Mouse (Mus musculus): ENCODE results near the gene Mfsd9. TPM values are rescaled to one million over a fixed set of nuclear protein-coding genes. Genes with fewer than 3 reads are reported as not detected.

Gene Mfsd9
- polyA plus RNA-seq, 1 experiment from 2014 or later = 4.6 TPM

DNA sequence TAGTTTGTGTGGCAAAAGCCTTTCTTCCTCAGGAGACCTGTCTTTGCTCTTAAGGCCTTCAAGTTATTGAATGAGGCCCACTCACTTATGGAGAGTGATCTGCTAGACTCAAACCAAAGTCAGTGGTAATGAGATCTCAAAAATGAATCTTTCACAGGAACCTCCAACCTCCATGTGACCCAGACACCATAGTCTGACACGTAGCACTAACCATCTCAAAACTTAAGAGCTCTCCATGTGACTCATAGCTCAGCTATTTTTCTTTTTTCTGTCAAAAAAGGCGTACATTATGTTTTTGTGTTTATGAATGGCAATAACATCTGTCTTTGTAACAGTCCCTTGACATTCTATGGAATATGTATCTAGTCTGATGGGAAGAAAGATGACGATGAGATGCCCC, 18.2 kb upstream of the Mfsd9 start:
- ATAC-seq (ENCODE audit: insufficient read depth, low FRiP score) = no peak
- 80% methylated on average over 3 of the region's 3 CpGs for WGBS
- no peaks in the 10 kb centered on the region for H3K27me3 ChIP-seq (ENCODE audit: control insufficient read depth, insufficient read depth, low read length)
- no peaks in the 10 kb centered on the region for H3K4me1 ChIP-seq (ENCODE audit: control insufficient read depth, insufficient read depth, low read length)
- no peak overlapping the region for H3K9ac ChIP-seq (ENCODE audit: low read length)
- H3K36me3 ChIP-seq (ENCODE audit: control insufficient read depth, insufficient read depth, low read length) = no peaks in the 10 kb centered on the region
- no peaks in the 10 kb centered on the region for H3K9me3 ChIP-seq (replicated peaks; ENCODE audit: control insufficient read depth, low read length)
- H3K27ac ChIP-seq (ENCODE audit: low read length) = no peak overlapping the region
- no peak overlapping the region for H3K4me3 ChIP-seq (replicated peaks; ENCODE audit: low read length)
- no peak overlapping the region for H3K4me2 ChIP-seq (ENCODE audit: low read depth, low read length)

DNA sequence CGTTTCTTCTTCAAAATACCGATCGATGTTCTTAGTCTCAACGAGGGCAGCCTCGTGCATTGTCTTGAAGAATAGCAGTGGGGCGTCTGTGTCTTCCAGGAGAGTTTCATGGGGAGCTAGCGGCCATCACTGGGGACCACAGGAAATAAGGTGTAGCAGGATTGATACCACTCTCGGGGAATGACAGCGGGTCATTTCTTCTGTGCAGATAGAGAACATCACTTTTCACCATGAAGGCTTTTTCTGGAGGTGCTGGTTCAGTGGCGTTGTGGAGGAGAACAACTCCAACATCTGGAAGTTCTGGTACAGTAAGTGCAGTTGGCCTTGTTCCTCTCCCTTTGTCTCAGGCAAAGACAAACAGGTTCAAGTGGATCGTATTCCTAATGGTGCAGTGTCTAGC, 15.4 kb upstream of the Mfsd9 start:
- H3K4me1 ChIP-seq (ENCODE audit: control insufficient read depth, insufficient read depth, low read length) = no peaks in the 10 kb centered on the region
- no peak overlapping the region for H3K4me3 ChIP-seq (replicated peaks; ENCODE audit: low read length)
- no peaks in the 10 kb centered on the region for H3K27me3 ChIP-seq (ENCODE audit: control insufficient read depth, insufficient read depth, low read length)
- no peak overlapping the region for H3K9ac ChIP-seq (ENCODE audit: low read length)
- no peaks in the 10 kb centered on the region for H3K36me3 ChIP-seq (ENCODE audit: control insufficient read depth, insufficient read depth, low read length)
- H3K27ac ChIP-seq (ENCODE audit: low read length) = no peak overlapping the region
- ATAC-seq (ENCODE audit: insufficient read depth, low FRiP score) = no peak
- H3K9me3 ChIP-seq (replicated peaks; ENCODE audit: control insufficient read depth, low read length) = no peaks in the 10 kb centered on the region
- WGBS = 86% methylated on average over 11 of the region's 11 CpGs
- H3K4me2 ChIP-seq (ENCODE audit: low read depth, low read length) = no peak overlapping the region

DNA sequence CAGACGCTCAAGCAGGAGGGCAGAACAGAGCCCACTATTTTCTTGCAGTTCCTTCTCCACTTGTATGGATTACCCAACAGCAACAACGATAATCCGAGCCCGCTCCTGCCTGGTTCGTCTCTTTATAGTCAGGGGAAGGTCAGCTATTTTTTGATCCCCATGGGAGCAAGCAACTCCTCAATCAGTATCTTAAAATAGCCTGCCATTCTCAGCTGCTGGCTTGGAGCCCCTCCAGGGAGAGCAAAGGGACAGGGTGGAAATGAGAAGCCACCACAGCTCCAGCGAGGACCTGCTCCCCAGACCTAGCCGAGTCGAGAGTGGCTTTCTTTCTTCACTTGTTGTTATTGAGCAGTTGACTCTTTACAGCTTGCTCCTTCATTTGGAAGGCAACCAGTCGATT, 14.9 kb upstream of the Mfsd9 start, which contains the start of gene Tmem182:
TSS of gene Tmem182 (plus strand) at position 251 of the 400 bp plus-strand sequence.
- H3K27ac ChIP-seq (ENCODE audit: low read length) = no peak within 1 kb of the TSS
- H3K36me3 ChIP-seq (ENCODE audit: control insufficient read depth, insufficient read depth, low read length) = no peaks in the 10 kb centered on the region
- WGBS = 74% methylated on average over 9 of the region's 9 CpGs
- ATAC-seq (ENCODE audit: insufficient read depth, low FRiP score) = no peak
- H3K4me1 ChIP-seq (ENCODE audit: control insufficient read depth, insufficient read depth, low read length) = no peaks in the 10 kb centered on the region
- no peak within 1 kb of the TSS for H3K9ac ChIP-seq (ENCODE audit: low read length)
- H3K4me3 ChIP-seq (replicated peaks; ENCODE audit: low read length) = no peak within 1 kb of the TSS
- H3K4me2 ChIP-seq (ENCODE audit: low read depth, low read length) = no peak within 1 kb of the TSS
- no peaks in the 10 kb centered on the region for H3K27me3 ChIP-seq (ENCODE audit: control insufficient read depth, insufficient read depth, low read length)
- H3K9me3 ChIP-seq (replicated peaks; ENCODE audit: control insufficient read depth, low read length) = no peaks in the 10 kb centered on the region

DNA sequence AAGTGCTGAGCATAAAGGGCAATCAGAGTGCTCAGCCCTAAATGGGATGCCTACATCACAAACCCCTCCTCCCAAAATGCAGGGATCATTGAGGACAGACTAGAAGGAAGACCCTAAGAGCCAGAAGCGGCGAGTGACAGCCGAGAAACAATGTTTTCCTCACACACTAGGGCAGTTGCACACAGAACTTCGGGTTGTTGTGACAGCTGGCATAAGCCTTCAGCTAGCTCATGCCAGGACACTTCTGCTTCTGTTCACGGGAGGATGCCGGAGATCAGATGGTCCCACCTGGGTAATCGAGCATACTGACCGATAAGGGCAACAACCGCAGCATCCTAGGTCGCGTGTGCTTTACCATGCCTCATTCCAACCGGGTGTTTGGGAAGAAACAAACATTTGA, 13.6 kb upstream of the Mfsd9 start:
- H3K27me3 ChIP-seq (ENCODE audit: control insufficient read depth, insufficient read depth, low read length) = no peaks in the 10 kb centered on the region
- H3K9me3 ChIP-seq (replicated peaks; ENCODE audit: control insufficient read depth, low read length) = no peaks in the 10 kb centered on the region
- H3K27ac ChIP-seq (ENCODE audit: low read length) = no peak overlapping the region
- H3K36me3 ChIP-seq (ENCODE audit: control insufficient read depth, insufficient read depth, low read length) = no peaks in the 10 kb centered on the region
- no peak overlapping the region for H3K4me2 ChIP-seq (ENCODE audit: low read depth, low read length)
- WGBS = 87% methylated on average over 12 of the region's 12 CpGs
- H3K9ac ChIP-seq (ENCODE audit: low read length) = no peak overlapping the region
- H3K4me3 ChIP-seq (replicated peaks; ENCODE audit: low read length) = no peak overlapping the region
- no peaks in the 10 kb centered on the region for H3K4me1 ChIP-seq (ENCODE audit: control insufficient read depth, insufficient read depth, low read length)
- no peak for ATAC-seq (ENCODE audit: insufficient read depth, low FRiP score)

DNA sequence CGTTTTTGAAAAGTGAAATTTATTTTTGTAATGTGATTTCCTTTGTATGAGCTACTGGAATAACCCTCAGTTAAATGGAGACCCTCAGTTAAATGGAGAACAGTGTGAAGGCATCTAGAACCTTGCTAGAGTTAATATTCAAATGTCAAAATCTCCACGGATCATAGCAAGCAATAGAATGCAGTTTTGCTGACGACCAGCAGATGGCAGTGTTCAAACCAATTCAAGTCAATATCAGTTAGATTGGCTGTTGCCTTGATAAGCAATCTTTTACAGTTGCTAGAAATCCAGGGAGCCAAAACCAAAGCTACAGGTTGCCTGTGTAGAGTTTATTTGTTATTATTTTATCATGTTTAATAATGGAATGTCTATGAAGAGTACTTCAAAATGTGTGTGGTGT, 12.3 kb upstream of the Mfsd9 start:
- H3K4me3 ChIP-seq (replicated peaks; ENCODE audit: low read length) = no peak overlapping the region
- no peak overlapping the region for H3K4me2 ChIP-seq (ENCODE audit: low read depth, low read length)
- ATAC-seq (ENCODE audit: insufficient read depth, low FRiP score) = no peak
- no peak overlapping the region for H3K9ac ChIP-seq (ENCODE audit: low read length)
- H3K36me3 ChIP-seq (ENCODE audit: control insufficient read depth, insufficient read depth, low read length) = no peaks in the 10 kb centered on the region
- no peaks in the 10 kb centered on the region for H3K27me3 ChIP-seq (ENCODE audit: control insufficient read depth, insufficient read depth, low read length)
- H3K4me1 ChIP-seq (ENCODE audit: control insufficient read depth, insufficient read depth, low read length) = no peaks in the 10 kb centered on the region
- H3K9me3 ChIP-seq (replicated peaks; ENCODE audit: control insufficient read depth, low read length) = no peaks in the 10 kb centered on the region
- no peak overlapping the region for H3K27ac ChIP-seq (ENCODE audit: low read length)
- 20% methylated on average over 3 of the region's 3 CpGs for WGBS

DNA sequence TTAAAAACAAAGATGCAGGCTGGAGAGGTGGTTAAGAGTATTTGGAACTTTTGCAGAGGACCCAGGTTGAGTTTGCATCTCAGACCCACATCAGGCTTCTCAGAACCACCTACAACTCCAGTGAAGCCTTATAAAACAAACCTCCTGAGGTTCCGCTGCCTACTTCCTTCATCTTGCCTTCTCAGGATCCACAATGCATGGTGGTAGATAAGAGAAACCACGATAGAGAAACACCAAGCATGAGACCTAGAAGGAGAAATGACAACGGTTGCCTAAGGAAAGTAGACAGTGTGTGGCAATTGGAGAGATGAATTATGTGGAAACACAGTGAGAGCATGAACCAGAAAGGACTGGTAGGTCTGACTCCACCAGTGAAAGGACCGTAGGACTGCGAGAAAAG, 10.4 kb upstream of the Mfsd9 start:
- WGBS = 82% methylated on average over 5 of the region's 5 CpGs
- Histone ChIP-seq H3K4me3 (replicated peaks; ENCODE audit: low read length) (no peak overlapping the region), H3K9me3 (replicated peaks; ENCODE audit: control insufficient read depth, low read length) (no peaks in the 10 kb centered on the region), H3K9ac (ENCODE audit: low read length) (no peak overlapping the region), H3K4me2 (ENCODE audit: low read depth, low read length) (no peak overlapping the region), H3K27me3 (ENCODE audit: control insufficient read depth, insufficient read depth, low read length) (no peaks in the 10 kb centered on the region), H3K27ac (ENCODE audit: low read length) (no peak overlapping the region), H3K36me3 (ENCODE audit: control insufficient read depth, insufficient read depth, low read length) (no peaks in the 10 kb centered on the region), H3K4me1 (ENCODE audit: control insufficient read depth, insufficient read depth, low read length) (no peaks in the 10 kb centered on the region)
- ATAC-seq (ENCODE audit: insufficient read depth, low FRiP score) = no peak

DNA sequence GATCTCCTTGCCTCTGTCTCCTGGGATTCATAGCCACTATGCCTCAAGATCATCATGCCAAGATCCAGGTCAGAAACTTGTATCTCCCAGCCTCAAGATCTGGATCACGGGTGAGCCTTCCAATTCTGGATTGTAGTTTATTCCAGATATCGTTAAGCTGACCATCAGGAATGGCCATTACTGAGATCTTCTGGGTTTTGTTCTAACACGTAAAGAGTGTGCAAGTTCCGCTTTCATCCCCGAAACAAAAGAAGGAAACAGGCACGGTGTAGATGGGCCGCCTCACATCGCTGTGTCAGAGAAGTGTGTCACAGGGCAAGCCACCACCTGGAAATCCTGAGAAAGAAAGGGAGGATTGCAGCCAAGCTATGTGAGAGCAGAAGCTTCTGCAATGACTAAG, 8.6 kb upstream of the Mfsd9 start:
- no peaks in the 10 kb centered on the region for H3K36me3 ChIP-seq (ENCODE audit: control insufficient read depth, insufficient read depth, low read length)
- no peak for ATAC-seq (ENCODE audit: insufficient read depth, low FRiP score)

DNA sequence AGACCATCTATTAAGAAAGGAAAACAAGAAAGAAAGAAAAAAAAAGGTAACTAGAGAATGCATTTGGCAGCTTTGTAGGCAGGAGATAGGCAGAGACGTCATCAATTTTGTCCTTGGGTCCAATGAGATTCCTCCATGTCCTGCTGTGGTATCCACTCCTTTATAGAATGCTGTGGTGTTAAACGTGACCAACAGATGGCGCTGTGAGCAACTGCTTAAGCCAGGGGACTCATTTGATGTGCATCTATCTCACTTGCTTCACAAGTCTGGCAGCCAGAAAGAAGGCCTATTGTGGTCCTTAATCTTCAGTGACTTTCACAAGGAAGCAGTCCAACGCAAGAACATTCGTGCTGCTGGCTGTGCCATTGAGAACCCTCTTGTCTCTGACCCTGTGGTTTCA, 6.9 kb upstream of the Mfsd9 start:
- Histone ChIP-seq H3K4me2 (ENCODE audit: low read depth, low read length) (no peak overlapping the region), H3K9me3 (replicated peaks; ENCODE audit: control insufficient read depth, low read length) (no peaks in the 10 kb centered on the region), H3K27ac (ENCODE audit: low read length) (no peak overlapping the region), H3K9ac (ENCODE audit: low read length) (no peak overlapping the region), H3K27me3 (ENCODE audit: control insufficient read depth, insufficient read depth, low read length) (no peaks in the 10 kb centered on the region), H3K4me1 (ENCODE audit: control insufficient read depth, insufficient read depth, low read length) (no peaks in the 10 kb centered on the region), H3K4me3 (replicated peaks; ENCODE audit: low read length) (no peak overlapping the region), H3K36me3 (ENCODE audit: control insufficient read depth, insufficient read depth, low read length) (no peaks in the 10 kb centered on the region)
- no peak for ATAC-seq (ENCODE audit: insufficient read depth, low FRiP score)
- 13% methylated on average over 5 of the region's 5 CpGs for WGBS

More for the DNA sequence above, 8.6 kb upstream of the Mfsd9 start:
- no peak overlapping the region for H3K27ac ChIP-seq (ENCODE audit: low read length)
- H3K9me3 ChIP-seq (replicated peaks; ENCODE audit: control insufficient read depth, low read length) = no peaks in the 10 kb centered on the region
- H3K4me2 ChIP-seq (ENCODE audit: low read depth, low read length) = no peak overlapping the region
- no peak overlapping the region for H3K4me3 ChIP-seq (replicated peaks; ENCODE audit: low read length)
- H3K4me1 ChIP-seq (ENCODE audit: control insufficient read depth, insufficient read depth, low read length) = no peaks in the 10 kb centered on the region
- 87% methylated on average over 8 of the region's 8 CpGs for WGBS
- H3K9ac ChIP-seq (ENCODE audit: low read length) = no peak overlapping the region
- no peaks in the 10 kb centered on the region for H3K27me3 ChIP-seq (ENCODE audit: control insufficient read depth, insufficient read depth, low read length)

DNA sequence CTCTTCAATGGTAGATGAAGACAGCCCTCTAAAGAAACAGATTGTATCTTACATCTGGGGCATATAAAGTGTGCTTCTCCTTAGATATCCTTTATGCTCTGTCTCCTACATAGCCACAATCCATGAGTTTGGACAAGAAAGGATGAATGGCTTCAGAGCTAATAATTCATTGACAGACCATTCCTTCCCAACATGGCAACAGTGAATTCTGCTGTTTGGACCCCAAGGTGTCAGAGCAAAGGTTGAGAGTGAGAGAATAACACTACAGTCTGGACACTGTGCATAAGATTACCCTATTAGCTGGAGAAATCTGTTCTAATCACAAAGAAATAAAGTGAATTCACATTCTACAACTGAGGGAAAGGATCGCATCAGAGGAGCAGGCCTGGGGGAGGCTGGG, 5.0 kb upstream of the Mfsd9 start:
- Histone ChIP-seq H3K4me3 (replicated peaks; ENCODE audit: low read length) (no peak overlapping the region), H3K36me3 (ENCODE audit: control insufficient read depth, insufficient read depth, low read length) (no peaks in the 10 kb centered on the region), H3K27ac (ENCODE audit: low read length) (no peak overlapping the region), H3K9me3 (replicated peaks; ENCODE audit: control insufficient read depth, low read length) (no peaks in the 10 kb centered on the region), H3K4me1 (ENCODE audit: control insufficient read depth, insufficient read depth, low read length) (no peaks in the 10 kb centered on the region), H3K4me2 (ENCODE audit: low read depth, low read length) (no peak overlapping the region), H3K9ac (ENCODE audit: low read length) (no peak overlapping the region), H3K27me3 (ENCODE audit: control insufficient read depth, insufficient read depth, low read length) (no peaks in the 10 kb centered on the region)
- ATAC-seq (ENCODE audit: insufficient read depth, low FRiP score) = no peak
- 87% methylated on average over 1 of the region's 1 CpGs for WGBS

DNA sequence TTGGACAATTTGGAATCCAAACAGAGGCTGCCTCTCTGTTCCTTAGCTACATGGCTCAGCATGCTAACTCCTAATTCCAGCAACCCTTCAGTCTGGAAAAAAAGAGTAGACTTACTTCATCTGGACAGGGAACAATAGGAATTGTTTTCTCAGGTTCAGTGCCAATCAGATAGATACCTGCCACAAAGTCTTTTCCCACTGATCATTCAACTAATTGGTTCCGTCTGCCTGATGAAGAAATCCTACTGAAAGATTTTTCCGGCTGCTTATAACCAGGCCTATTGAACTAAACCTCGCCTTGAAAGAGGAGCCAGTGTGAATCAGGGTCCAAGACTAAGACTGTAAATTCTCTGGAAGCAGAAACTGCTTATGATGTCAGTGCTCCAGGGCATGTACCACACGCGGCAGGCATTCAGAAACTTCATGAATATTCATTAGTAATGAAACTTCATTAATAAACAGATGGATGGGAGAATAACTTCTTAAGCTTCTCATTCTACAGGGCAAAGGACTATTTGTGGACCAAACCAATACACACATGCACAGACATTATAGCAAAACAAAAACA, 737 bp downstream of the Mfsd9 start:
- no peaks in the 10 kb centered on the region for H3K27me3 ChIP-seq (ENCODE audit: control insufficient read depth, insufficient read depth, low read length)
- H3K4me2 ChIP-seq (ENCODE audit: low read depth, low read length) = peak overlapping the region; percentile 75
- no peaks in the 10 kb centered on the region for H3K36me3 ChIP-seq (ENCODE audit: control insufficient read depth, insufficient read depth, low read length)
- 46% methylated on average over 5 of the region's 5 CpGs for WGBS
- ATAC-seq (ENCODE audit: insufficient read depth, low FRiP score) = peak; percentile 23; the same call in 1 of the 2 replicates
- H3K9ac ChIP-seq (ENCODE audit: low read length) = peak overlapping the region; percentile 74
- H3K27ac ChIP-seq (ENCODE audit: low read length) = no peak overlapping the region
- no peaks in the 10 kb centered on the region for H3K9me3 ChIP-seq (replicated peaks; ENCODE audit: control insufficient read depth, low read length)
- H3K4me1 ChIP-seq (ENCODE audit: control insufficient read depth, insufficient read depth, low read length) = no peaks in the 10 kb centered on the region
- H3K4me3 ChIP-seq (replicated peaks; ENCODE audit: low read length) = peak overlapping the region; percentile 59

Measured in stomach, embryonic 16.5 days (tissue).